Mouse (Mus musculus) layer of hippocampus, adult 8-10 months (tissue): ENCODE measurements around the gene 1700028P14Rik. TPM values are rescaled to one million over a fixed set of nuclear protein-coding genes. Genes with fewer than 3 reads are reported as not detected.

Source experiments
- total RNA-seq, 4 experiments: library from RNA; stranded (reverse); gene quantifications; 2 replicates each; pipeline ENCODE4 v1.2.4; 2022

1700028P14Rik gene
- total RNA-seq, 4 experiments from 2014 or later, result 1.1 to 3.0 (median 2.3) TPM

Other genes starting within 250 kb of the 1700028P14Rik start
- gene Mamdc2, start 204.4 kb downstream of the 1700028P14Rik start, total RNA-seq, result 1 to 10 TPM in 3 of 4 experiments, under 1 TPM in 1; 0.72 to 3.5 (median 2.1) TPM
- gene Ptar1, start 34.6 kb upstream of the 1700028P14Rik start, total RNA-seq, result 10 to 100 TPM; 35.1 to 47.1 (median 39.8) TPM
- gene Apba1, start 106.1 kb upstream of the 1700028P14Rik start, total RNA-seq, result 100 to 1,000 TPM; 124 to 130 (median 127) TPM